Mouse (Mus musculus): ENCODE measurements around the gene Arxes2.
"Not testable (repeated sequence)": the region's sequence is repeated elsewhere in the genome, so short reads cannot be mapped to it uniquely, and the experiment has no call there.

The Arxes2 gene

DNA sequence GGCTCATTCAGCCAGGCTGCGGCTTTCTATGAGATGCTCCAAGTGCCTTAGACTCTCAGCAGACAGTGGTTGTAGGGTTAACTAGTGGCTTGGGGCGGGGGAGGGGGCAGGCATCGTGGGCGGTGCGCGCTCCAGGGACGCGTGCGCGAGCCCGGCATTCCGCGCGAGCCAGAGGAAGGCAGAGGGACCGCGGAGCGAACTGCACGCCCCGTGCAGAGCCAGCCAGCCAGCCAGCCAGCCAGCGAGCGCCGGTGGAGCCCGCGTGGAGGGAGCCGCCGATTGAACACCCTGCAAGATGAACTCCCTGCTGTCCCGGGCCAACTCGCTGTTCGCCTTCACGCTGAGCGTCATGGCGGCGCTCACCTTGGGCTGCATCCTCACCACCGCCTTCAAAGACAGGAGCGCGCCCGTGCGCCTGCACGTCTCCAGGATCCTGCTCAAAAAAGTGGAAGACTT lies at the start of gene Arxes2:
Arxes2 (plus strand) TSS at position 161 of the 456 bp plus-strand sequence.
- not testable (repeated sequence) for DNase-seq

DNA sequence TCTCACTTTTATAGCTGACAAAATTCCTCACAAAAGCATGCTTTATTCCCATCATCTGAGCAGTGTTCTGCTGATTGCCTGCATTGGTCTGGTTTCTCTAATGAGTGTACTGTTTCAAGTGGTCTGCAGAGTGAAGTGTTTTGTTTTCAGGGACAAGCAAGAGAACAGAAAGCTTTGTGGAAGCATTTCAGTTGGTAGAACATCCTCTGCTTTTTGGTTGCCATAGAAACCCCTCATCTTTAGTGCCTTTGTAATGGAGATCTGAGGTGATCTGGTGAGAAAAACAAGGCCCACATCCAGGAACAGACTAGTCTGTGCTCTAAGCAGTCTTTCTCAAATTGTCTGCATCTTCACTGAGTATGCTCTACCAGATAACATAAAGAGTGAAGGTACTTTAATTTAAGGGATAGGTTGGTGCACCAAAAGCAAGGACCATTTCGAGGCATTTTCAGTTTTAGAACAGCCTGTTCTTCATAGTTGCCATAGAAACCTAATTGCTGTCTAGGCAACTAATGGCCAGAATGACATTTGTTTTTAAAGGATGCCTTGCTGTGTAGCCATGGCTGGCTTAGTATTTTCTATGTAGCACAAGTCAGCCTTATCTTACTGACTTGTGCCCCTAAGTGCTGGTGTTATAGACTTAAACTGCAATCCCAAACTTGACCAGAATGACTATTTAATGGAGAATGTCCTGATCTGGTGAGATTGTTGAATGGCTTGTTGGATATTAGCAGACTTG lies 44.8 kb upstream of the Arxes2 start:
- no peak for DNase-seq

DNA sequence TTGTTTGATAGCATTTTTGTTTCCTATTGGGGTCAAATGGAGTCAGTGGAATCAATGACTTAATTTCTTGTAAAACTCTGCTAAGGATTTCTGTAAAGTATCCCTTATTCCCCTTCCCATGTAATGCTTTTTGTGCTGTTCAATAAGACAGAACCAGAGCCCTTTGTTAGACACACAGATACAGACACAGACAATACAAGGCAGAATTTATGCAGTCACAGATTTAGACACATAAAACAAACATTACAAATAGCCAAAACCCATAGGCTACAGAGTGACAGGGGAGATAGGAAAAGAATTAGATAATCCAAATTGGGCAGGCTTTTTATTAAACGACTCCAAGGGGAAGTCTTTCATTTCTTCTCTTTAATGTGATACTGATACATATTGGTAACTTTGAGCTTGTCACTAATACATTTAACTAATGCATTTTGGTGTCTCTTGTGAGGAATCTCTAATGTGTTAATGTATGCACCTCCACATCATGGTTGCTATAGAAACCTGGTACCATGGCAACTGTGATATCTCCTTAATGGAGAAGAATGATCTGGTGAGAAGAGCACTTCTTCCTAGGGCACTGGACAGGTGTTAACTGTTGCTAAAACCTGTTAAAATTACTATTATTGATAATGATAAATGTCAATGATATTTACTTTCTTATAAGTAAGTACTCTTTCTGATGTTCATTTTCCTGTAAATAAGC lies 36.5 kb upstream of the Arxes2 start:
- DNase-seq, result no peak

- no peak for DNase-seq
Measured at GRCm38 (mm10) chrX:135957691-135958081, 35.9 kb upstream of the Arxes2 start.

DNA sequence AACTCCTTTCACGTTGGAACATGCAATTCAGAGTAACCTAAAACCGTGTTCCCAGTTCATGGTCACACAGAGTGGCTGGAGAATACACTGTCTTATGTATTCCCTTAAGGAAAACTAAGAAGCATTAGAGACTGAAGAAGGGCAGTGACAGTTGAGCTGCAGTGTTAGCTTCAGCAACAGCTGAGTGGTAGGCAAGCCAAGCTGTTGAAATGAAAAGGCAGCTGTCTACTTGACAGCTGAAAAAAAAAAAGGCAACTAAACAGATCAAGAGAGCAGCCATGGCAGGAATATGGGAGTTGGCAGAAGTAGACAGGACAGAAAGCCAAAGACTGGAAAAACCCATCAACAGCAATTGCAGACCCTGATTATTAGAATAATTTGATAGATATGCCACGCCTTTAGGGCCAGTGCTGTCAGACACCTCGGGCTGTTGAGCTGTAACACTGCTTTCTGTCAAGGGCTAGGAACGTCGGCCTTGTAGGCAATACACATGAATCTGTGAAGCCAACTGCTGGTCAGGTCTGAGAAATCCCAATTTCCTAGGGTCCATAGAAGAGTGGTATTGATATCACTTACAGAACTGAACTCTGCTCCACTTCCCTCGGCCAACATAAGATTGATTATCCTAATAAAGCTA lies 34.9 kb upstream of the Arxes2 start:
- no peak for DNase-seq

DNA sequence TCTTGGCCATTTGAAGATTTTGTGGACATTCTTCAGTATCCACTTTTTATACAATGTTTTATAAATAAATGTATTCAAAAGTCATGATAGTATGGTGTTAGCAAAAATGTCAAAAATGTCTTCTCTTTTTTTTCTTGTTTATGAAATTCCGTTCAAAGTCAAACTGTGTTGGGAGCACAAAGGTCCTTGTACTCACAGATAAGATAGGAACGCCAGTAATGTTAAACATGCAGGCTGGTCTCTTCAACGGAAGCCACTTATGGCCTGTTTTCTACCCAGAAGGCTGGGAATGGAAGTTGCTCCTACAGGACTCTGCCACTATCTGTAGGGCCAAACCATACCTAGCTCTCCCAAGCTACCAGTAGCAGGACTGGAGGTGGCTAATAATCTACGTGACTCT lies 34.1 kb upstream of the Arxes2 start:
- DNase-seq, result no peak

DNA sequence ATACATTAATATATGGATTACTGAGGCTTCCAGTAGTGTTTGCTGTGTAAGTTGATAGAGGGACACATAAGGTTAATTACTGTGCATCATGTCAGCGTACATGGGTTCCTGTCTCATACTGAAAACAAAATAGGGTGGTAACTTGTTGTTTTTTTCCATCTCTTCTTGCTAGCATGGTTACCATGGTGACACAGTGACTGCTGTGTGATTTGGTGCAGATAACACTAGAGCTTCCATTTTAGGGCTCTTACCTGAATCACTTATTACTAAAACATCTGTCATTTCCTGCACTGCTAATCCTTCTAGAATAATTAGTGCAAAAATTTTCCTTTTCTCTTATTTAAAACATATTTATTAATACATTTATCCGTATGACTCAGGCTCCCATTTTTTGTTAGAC lies 31.3 kb upstream of the Arxes2 start:
- no peak for DNase-seq

- DNase-seq, result no peak
Measured at GRCm38 (mm10) chrX:135963130-135963529, 30.5 kb upstream of the Arxes2 start.

- DNase-seq, result no peak
Measured at GRCm38 (mm10) chrX:135963629-135964028, 30.0 kb upstream of the Arxes2 start.

DNA sequence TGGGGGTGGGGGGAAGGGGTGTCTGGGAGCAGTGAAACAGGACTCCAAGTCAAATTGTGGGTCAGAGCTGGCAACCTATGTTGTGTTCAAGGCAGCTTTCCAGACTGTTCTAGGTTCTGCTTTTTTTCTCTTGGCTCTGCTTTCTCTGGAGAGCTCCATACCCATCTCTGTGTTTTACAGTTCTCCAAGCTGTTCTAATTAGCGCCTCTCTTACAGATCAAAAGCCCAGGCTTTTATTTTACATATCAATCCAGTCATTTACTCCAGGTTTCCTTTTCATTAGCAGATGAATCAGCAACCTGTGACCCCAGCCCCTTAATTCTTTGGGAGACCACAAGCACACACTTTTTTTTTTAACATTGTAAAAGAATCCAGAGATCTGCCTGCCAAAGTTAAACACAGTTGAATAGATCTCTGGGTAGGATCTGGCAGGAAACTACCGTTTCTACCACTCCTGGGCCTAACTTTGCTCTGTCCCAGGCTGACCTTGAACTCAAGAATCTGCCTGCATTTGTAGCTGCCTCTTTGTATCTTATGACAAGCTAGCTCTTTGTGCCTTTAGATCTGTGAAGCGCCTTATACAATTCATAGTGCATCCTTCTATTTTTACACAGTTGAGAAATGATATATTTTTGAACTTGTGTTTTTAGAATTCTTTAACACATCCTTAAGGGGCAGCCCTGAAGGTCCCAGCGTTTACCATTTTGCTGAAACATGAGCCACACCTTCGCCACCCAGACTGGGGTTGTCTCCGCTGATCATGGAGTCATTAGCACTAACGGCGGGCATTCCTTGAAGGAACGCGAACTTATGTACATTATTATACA lies 19.8 kb upstream of the Arxes2 start:
- DNase-seq, result no peak

- no peak for DNase-seq
Measured at GRCm38 (mm10) chrX:135974424-135975225, 19.0 kb upstream of the Arxes2 start.

DNA sequence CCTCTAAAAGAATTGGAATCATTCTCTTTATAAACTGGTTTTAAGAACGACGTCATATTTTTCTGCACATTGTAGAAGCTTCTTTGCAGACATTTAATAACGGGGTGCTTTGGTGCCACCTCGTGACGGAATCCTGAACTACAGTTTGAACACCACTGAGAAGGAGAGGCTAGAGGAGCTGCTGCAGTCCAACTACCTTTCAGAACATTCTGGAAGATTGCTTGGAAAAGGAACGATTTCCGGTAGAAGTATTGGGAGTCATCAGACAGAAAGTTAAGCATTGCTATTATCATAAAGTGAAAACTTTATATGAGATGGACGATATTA lies 18.4 kb upstream of the Arxes2 start:
- peak; percentile 13 to 54 for DNase-seq

- no peak for DNase-seq
Measured at GRCm38 (mm10) chrX:135984539-135985260, 8.9 kb upstream of the Arxes2 start.

DNA sequence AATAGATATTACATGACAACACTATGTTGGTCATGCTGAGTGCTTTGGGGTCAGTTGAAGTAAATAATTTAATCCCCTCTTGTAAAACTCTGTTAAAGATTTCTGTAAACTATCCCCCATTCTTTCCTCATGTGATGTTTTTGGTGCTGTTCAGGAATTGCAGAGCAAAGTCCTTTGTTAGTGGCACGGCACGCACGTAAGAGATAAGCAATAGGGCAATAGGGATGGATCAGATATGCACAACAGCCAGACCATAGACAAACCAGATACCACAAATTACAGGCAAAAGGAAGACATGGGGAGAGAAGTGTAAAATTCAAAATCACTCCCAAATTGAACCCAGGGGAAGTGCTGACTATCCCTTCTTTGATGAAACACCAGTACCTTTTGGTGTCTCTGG lies 7.4 kb upstream of the Arxes2 start:
- DNase-seq, result no peak

DNA sequence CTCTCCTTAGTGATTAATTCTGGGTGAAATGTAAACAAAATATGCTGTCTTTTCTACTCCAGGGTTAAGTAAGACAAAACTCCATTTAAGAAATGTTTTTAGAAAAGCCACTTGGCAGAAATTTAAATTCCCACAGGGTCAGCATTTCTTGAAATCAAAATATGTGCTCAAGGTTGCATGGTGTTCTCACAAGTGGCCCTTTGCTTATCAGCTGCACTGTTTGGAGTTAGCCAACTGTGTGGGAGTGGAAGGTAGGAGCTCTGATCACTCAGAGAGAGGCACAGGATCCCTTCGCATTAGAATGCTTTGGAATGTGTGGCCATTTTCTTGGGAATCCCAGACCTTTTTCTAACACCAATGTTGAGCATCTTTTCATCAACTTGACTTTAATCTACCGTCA lies 3.0 kb upstream of the Arxes2 start:
- no peak for DNase-seq

DNA sequence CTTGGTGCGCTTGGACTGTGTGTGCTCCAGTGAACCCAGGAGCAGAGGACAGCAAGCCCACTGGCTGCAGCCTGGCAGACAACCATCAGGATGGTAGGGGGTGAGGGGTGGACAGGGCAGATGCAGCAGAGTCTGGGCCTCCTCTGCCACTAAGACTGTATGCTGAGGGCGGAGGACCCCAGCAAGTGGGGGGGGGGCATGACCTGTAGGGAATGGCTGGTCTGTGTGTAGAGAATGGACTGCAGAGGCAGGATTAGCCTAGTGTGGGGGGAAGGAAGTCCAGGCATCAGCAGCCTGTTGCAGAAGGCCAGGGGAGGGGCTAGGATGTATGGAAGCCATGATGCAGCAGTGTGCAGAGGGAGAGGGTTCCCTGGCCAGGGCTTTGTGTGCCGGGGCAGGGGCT lies 431 bp upstream of the Arxes2 start:
- DNase-seq, result not testable (repeated sequence)

DNA sequence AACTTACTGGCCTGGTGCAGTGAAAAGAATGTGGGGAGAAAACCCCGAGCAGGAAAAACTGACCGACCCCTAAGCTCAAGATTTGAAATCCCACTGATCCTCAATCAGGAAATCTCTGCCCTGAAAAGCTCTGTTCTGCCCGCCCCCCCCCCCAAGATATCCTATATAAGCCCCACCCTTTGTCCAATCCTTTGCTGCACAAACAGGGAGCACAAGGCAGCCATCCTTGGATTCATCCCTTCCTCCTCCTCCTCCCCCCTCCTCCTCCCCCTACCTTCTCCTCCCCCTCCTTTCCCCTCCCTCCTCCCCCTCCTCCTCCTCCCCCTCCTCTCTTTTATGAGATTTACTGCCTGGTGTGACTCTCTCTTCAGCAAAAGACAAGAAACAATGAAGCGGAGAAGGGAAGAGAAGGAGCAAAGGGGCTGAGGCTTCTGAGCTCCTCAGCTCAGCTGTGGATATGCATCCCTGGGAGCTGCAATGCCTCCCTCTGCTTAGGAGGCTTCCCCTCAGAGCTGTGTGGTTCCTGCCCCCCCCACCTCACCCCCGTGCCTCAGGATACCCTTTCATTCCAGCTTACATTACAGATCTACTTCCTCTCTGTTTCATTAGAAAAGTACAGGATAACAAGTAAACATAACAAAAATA lies 13.7 kb downstream of the Arxes2 start:
- no peak for DNase-seq

GRCm38 (mm10) chrX:136014392-136014791 lies 20.8 kb downstream of the Arxes2 start:
- DNase-seq, result no peak

DNA sequence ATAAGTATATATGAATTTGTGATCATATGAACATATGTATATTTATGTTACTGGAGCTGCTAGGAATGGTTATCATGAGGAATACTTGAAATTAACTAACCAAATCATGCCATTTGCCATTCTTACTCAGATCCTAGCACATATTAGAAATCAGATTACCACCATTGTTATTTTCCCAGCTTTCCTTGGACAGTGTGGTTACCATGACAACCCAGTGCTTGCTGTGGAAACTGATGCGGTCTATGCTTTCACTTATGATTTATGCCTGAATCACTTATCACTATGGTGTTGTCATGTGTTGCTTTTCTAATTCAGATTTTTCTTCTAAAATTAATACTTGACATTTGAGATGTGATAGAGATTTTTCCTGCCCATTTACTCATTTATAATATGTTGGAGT lies 36.7 kb downstream of the Arxes2 start:
- no peak for DNase-seq

DNA sequence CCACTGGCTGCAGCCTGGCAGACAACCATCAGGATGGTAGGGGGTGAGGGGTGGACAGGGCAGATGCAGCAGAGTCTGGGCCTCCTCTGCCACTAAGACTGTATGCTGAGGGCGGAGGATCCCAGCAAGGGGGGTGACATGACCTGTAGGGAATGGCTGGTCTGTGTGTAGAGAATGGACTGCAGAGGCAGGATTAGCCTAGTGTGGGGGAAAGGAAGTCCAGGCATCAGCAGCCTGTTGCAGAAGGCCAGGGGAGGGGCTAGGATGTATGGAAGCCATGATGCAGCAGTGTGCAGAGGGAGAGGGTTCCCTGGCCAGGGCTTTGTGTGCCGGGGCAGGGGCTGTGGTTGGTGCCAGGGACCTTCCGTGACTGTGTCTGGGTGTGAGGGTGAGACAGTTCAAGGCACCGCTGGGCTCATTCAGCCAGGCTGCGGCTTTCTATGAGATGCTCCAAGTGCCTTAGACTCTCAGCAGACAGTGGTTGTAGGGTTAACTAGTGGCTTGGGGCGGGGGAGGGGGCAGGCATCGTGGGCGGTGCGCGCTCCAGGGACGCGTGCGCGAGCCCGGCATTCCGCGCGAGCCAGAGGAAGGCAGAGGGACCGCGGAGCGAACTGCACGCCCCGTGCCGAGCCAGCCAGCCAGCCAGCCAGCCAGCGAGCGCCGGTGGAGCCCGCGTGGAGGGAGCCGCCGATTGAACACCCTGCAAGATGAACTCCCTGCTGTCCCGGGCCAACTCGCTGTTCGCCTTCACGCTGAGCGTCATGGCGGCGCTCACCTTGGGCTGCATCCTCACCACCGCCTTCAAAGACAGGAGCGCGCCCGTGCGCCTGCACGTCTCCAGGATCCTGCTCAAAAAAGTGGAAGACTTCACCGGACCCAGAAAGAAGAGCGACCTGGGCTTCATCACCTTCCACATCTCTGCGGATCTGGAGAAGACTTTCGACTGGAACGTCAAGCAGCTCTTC lies 39.5 kb downstream of the Arxes2 start, which contains the start of gene Arxes1:
Arxes1 (plus strand) TSS at position 569 of the 965 bp plus-strand sequence.
- not testable (repeated sequence) for DNase-seq
